Mouse (Mus musculus) CH12.LX (cell line): ENCODE data around the gene Pde4dip.

Source experiments
- ELF1 ChIP-seq: IDR thresholded peaks from 2 replicates; pipeline ENCODE4 v1.6.1; 2014; ENCODE audit warnings: low read depth, mild to moderate bottlenecking, inconsistent platforms, low read length, improper control_type of control experiment
- EP300 ChIP-seq: IDR thresholded peaks from 2 replicates; pipeline ENCODE4 v1.6.1; 2011; ENCODE audit warnings: low read length, improper control_type of control experiment
- JUND ChIP-seq: conservative IDR thresholded peaks from 2 replicates; pipeline ENCODE4 v1.6.1; 2011; ENCODE audit warnings: low read depth, low read length, improper control_type of control experiment
- KAT2A ChIP-seq: IDR thresholded peaks from 2 replicates; pipeline ENCODE4 v1.6.1; 2012; ENCODE audit warnings: low read length, improper control_type of control experiment, inconsistent platforms; ENCODE audit not compliant: insufficient replicate concordance
- MAZ ChIP-seq: IDR thresholded peaks from 2 replicates; pipeline ENCODE4 v1.6.1; 2012; ENCODE audit warnings: low read depth, mild to moderate bottlenecking, inconsistent platforms, low read length, improper control_type of control experiment, moderate library complexity
- TCF12 ChIP-seq: IDR thresholded peaks from 2 replicates; pipeline ENCODE4 v1.6.1; 2014; ENCODE audit warnings: low read depth, mild to moderate bottlenecking, inconsistent platforms, low read length, improper control_type of control experiment
- USF2 ChIP-seq: conservative IDR thresholded peaks from 2 replicates; pipeline ENCODE4 v1.6.1; 2011; ENCODE audit warnings: low read depth, low read length, improper control_type of control experiment
- ZNF384 ChIP-seq: IDR thresholded peaks from 2 replicates; pipeline ENCODE4 v1.6.1; 2012; ENCODE audit warnings: low read depth, low read length, improper control_type of control experiment, inconsistent platforms

DNA sequence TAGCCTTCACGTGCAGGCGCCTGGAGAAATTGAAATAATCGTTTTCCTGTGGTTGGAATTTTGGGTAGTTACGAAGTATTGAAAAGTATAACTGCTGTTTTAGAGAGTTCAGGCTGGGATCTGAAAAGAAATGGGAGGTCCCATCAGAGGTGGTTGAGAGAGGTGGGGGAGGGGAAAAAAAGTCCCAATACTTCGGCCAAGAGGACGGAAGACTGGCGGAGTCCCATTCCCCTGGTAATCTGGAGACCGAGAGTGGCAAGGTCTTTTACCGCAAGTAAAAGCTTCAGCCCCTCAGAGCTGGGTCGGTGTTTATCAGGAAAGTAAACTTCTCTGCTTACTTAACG lies 206.4 kb downstream of the Pde4dip start:
- TF ChIP-seq EP300 (no peak), TCF12 (no peak), JUND (no peak), KAT2A (no peak), ELF1 (no peak), MAZ (no peak), USF2 (no peak), ZNF384 (no peak)
